Comparison of ENCODE assay signal across 28 mouse cellular contexts in genomic region chr10:10834828-10835227, GRCm38 (mm10).
"Had no signal": no experiment of that assay in that cellular context is flagged by ENCODE, and none has a peak within 500 bp of the region (broad histone marks: within the 10 kb centered on the region; RNA-seq: fewer than 3 reads in every experiment).

No protein-coding gene starts in this region.

- H3K27ac ChIP-seq: gastrocnemius, adult 2 months; heart, embryonic 10.5 days; hindbrain, embryonic 10.5 days; hindbrain, embryonic 12.5 days; hindbrain, embryonic 14.5 days; intestine, embryonic 15.5 days; left cerebral cortex, adult 2 months; limb, embryonic 13.5 days; limb, embryonic 15.5 days; liver, embryonic 12.5 days; liver, embryonic 14.5 days had no signal

- ATAC-seq: hindbrain, embryonic 16.5 days; inflammation-experienced regulatory T-cells, adult 6 months; intestine, embryonic 15.5 days; intestine, postnatal 0 days; liver, embryonic 12.5 days had no signal

- H3K4me3 ChIP-seq: gastrocnemius, adult 2 months; heart, embryonic 10.5 days; heart, embryonic 12.5 days; hindbrain, embryonic 10.5 days; hindbrain, embryonic 12.5 days; intestine, embryonic 15.5 days; left cerebral cortex, adult 2 months; limb, embryonic 13.5 days; limb, embryonic 15.5 days; liver, embryonic 12.5 days had no signal

- DNase-seq: gastrocnemius, adult 2 months; gastrocnemius, postnatal 10 days; gastrocnemius, postnatal 25 days; heart, adult 18-20 months; heart, postnatal 10 days; heart, postnatal 4 days; kidney, adult 18-20 months; kidney, adult 8-10 months; kidney, postnatal 10 days; kidney, postnatal 25 days; kidney, postnatal 4 days; layer of hippocampus, adult 9-11 months; left cerebral cortex, postnatal 4 days; lung, adult 18-20 months had no signal
